Mouse (Mus musculus) bone marrow, adult 2 months (tissue): Measurements from ENCODE around the gene Fgf22.

ENCODE experiments used
- CTCF ChIP-seq: fragments of 200-500 bp; IDR thresholded peaks from 2 replicates; pipeline ENCODE4 v1.5.1; 2011; ENCODE audit warnings: low read length, control low read depth; ENCODE audit not compliant: control insufficient read depth, insufficient read depth
- POLR2A ChIP-seq: fragments of 200-500 bp; IDR thresholded peaks from 2 replicates; pipeline ENCODE4 v1.6.1; 2011; ENCODE audit warnings: low read depth, mild to moderate bottlenecking, control low read depth, low read length, borderline replicate concordance; ENCODE audit not compliant: control insufficient read depth

DNA sequence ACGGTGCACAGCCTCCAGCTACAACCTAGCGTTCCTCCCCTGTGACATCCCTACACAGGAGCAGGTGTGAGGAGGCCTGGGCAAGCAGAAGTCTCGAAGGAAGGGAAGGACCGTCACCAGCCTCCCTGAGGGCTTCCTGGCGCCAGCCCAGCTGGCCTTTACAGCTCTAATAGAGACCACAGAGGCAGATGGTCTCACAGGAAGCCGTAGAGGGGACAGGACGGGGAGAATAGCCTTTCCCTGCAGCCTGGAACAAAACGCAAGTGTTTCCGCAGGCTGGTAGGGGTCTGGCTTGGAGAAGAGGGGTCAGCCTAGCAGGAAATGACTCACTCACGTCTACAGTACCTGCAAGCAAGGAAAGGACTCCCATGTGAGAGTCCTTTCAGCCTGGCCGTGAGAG lies 53.0 kb downstream of the Fgf22 start:
- no peak for TF ChIP-seq CTCF
- no peak for TF ChIP-seq POLR2A
